Mouse (Mus musculus): ENCODE results near the gene Utrn. TPM values are rescaled to one million over a fixed set of nuclear protein-coding genes. Genes with fewer than 3 reads are reported as not detected.

The Utrn gene
- polyA plus RNA-seq, 1 experiment = 31.4 TPM

DNA sequence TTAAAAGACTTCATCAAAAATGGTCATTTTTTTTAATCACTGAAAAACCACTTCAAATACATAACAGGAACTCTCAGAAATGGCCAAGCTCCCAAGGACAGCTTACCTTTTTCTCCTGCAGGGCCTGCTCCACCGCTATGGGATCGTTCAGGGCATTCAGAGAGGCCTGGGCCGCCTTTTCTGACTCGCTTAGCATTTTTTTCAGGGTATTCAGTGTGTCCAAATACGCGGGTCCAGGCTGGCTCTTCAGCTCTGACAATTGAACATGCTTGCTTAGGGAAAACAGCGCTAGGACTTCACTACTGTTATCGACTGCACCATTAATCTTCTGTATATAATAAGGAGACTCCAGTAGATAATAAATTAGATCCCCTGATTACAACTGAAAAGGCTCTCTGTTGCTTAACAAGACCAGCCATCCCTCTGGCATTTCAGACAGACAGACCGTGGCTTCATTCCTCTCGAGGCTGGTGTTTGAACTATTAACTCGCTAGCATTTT lies 157.8 kb downstream of the Utrn start:
- no peak overlapping the region for H3K4me3 ChIP-seq (replicated peaks; ENCODE audit: control insufficient read depth, low read depth, low read length)
- no peaks in the 10 kb centered on the region for H3K4me1 ChIP-seq (ENCODE audit: control insufficient read depth, insufficient read depth, low read length)
- TF ChIP-seq CTCF (IDR thresholded peaks at IDR 0.05; ENCODE audit: control insufficient read depth, insufficient read depth, low read length) (no peak), POLR2A (IDR thresholded peaks at IDR 0.05; ENCODE audit: borderline replicate concordance, control insufficient read depth, low read depth, low read length) (no peak)
- 89% methylated on average over 11 of the region's 11 CpGs for WGBS
- no peak overlapping the region for H3K27ac ChIP-seq (ENCODE audit: control insufficient read depth, insufficient read depth, low read depth, low read length, poor library complexity)

DNA sequence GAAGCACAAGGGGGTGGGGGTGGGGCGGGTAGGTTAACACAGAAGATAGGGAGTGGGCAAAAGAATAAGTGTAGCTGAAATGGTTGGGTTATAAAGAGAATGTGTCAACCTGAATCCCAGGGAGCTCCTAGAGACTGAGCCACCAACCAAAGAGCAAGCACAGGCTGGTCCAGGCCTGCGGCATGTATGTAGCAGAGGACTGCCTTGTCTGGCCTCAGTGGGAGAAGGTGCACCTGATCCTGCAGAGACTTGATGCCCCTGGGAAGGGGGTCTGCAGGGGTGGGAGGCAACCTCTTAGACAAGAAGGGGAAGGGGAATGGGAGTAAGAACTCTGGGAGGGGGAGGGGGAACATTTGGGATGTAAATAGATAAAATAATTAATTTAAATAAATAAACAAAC lies 162.6 kb downstream of the Utrn start:
- no peak overlapping the region for H3K4me3 ChIP-seq (replicated peaks; ENCODE audit: control insufficient read depth, low read depth, low read length)
- no peak overlapping the region for H3K27ac ChIP-seq (ENCODE audit: control insufficient read depth, insufficient read depth, low read depth, low read length, poor library complexity)
- no peaks in the 10 kb centered on the region for H3K4me1 ChIP-seq (ENCODE audit: control insufficient read depth, insufficient read depth, low read length)
- 73% methylated on average over 2 of the region's 2 CpGs for WGBS
- TF ChIP-seq POLR2A (IDR thresholded peaks at IDR 0.05; ENCODE audit: borderline replicate concordance, control insufficient read depth, low read depth, low read length) (no peak), CTCF (IDR thresholded peaks at IDR 0.05; ENCODE audit: control insufficient read depth, insufficient read depth, low read length) (no peak)

DNA sequence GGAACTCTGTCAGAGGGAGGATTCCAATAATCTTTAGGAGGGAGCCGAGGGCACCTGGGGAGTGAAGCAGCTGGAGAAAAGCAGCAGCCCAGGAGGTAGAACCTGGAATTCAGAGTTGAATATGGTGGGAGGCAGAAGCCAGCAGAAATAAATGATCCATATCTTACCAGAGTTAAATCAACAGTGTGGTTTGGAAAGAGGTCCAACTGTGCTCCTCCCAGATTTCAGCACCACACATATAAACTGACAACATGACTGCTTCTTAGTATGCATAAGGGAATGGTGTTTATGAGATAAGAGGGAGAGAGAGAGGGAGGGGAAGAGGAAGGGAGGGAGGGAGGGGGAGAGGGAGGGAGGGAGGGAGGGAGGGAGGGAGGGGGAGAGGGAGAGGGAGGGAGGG lies 163.2 kb downstream of the Utrn start:
- no peak for TF ChIP-seq CTCF (IDR thresholded peaks at IDR 0.05; ENCODE audit: control insufficient read depth, insufficient read depth, low read length)
- TF ChIP-seq POLR2A (IDR thresholded peaks at IDR 0.05; ENCODE audit: borderline replicate concordance, control insufficient read depth, low read depth, low read length) = no peak

DNA sequence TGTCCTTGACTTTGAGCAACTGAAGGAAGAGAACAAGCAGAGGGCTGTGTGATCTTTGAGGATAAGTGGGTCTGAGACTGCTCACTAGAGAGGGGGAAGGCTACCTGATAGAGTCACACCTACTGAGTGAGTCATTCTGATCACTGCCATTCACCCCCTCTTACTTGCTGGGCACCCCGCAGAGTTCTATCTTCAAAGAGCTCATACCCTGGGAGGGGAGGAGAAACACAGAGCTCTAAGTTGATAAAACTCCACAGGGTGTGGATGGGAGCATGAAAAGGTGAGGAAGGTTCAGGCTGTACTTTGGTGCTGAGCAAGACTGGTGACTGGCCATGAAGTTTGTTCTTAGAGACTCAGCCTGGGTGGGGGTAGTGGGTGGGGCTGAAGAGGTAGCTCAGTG lies 164.9 kb downstream of the Utrn start:
- Histone ChIP-seq H3K4me3 (replicated peaks; ENCODE audit: control insufficient read depth, low read depth, low read length) (no peak overlapping the region), H3K4me1 (ENCODE audit: control insufficient read depth, insufficient read depth, low read length) (no peaks in the 10 kb centered on the region), H3K27ac (ENCODE audit: control insufficient read depth, insufficient read depth, low read depth, low read length, poor library complexity) (no peak overlapping the region)
- 81% methylated on average over 1 of the region's 1 CpGs for WGBS
- no peak for TF ChIP-seq CTCF (IDR thresholded peaks at IDR 0.05; ENCODE audit: control insufficient read depth, insufficient read depth, low read length)
- no peak for TF ChIP-seq POLR2A (IDR thresholded peaks at IDR 0.05; ENCODE audit: borderline replicate concordance, control insufficient read depth, low read depth, low read length)

More for the DNA sequence above, 163.2 kb downstream of the Utrn start:
- WGBS = 93% methylated on average over 1 of the region's 1 CpGs
- Histone ChIP-seq H3K4me3 (replicated peaks; ENCODE audit: control insufficient read depth, low read depth, low read length) (no peak overlapping the region), H3K4me1 (ENCODE audit: control insufficient read depth, insufficient read depth, low read length) (no peaks in the 10 kb centered on the region), H3K27ac (ENCODE audit: control insufficient read depth, insufficient read depth, low read depth, low read length, poor library complexity) (no peak overlapping the region)

DNA sequence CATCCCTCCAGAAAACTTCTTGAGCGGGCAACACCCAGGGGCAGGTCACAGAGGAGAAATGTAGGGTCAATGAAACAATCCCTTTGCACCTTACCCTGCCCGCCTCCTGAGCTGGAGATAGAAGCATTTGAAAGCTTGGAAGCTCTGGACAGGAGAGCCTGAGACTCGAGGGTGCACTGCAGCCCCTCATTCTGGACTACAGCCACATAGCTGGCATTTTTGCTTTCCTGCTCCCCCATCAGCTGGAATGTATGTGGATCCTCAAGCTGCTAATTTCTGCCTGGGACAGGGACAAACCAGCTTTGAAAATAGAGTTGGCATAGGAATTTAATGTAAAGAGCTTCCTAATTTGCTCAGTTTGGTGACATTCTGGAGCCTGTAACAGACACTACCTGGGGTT lies 165.6 kb downstream of the Utrn start:
- Histone ChIP-seq H3K4me1 (ENCODE audit: control insufficient read depth, insufficient read depth, low read length) (no peaks in the 10 kb centered on the region), H3K4me3 (replicated peaks; ENCODE audit: control insufficient read depth, low read depth, low read length) (no peak overlapping the region), H3K27ac (ENCODE audit: control insufficient read depth, insufficient read depth, low read depth, low read length, poor library complexity) (no peak overlapping the region)
- 78% methylated on average over 3 of the region's 3 CpGs for WGBS
- TF ChIP-seq CTCF (IDR thresholded peaks at IDR 0.05; ENCODE audit: control insufficient read depth, insufficient read depth, low read length) (no peak), POLR2A (IDR thresholded peaks at IDR 0.05; ENCODE audit: borderline replicate concordance, control insufficient read depth, low read depth, low read length) (no peak)

DNA sequence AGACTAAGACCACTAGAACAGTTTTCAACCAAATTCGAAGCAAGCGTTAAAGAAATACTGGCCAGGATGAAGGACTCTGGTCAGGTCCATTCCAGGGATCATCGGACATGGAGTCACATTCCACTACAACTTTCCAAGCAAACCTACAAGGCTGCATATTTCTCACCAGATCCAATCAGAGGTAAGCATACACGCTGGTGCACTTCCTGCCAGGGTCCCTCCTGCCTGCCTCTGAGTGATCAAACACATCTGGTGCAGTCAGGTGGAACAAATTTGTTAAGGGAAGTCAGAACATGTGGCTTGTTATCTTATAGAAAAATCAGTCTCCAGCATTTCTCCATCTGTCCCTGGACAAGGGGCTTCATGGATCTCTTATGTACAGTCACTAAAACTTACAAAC lies 167.0 kb downstream of the Utrn start:
- H3K27ac ChIP-seq (ENCODE audit: control insufficient read depth, insufficient read depth, low read depth, low read length, poor library complexity) = no peak overlapping the region

DNA sequence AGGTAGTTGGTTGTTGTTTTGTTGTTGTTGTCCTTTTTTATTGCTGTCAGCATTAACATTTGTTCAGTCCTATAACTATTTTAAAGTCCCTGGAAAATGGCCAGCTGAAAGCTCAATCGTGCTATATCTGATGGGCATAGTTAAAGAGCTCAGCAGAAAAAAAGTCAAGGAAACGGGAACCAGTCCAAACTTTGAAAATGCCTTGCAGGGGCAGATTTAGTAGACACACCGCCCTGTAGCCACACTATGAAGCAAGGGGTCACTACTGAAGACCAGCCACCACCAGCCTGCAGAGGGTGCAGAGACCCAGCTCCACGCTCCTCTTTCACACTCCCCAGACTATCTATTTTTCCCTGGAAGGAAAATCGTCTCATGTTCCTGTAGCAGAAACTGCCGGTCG lies 167.5 kb downstream of the Utrn start:
- Histone ChIP-seq H3K4me3 (replicated peaks; ENCODE audit: control insufficient read depth, low read depth, low read length) (no peak overlapping the region), H3K27ac (ENCODE audit: control insufficient read depth, insufficient read depth, low read depth, low read length, poor library complexity) (no peak overlapping the region), H3K4me1 (ENCODE audit: control insufficient read depth, insufficient read depth, low read length) (no peaks in the 10 kb centered on the region)
- WGBS = 76% methylated on average over 7 of the region's 7 CpGs
- TF ChIP-seq CTCF (IDR thresholded peaks at IDR 0.05; ENCODE audit: control insufficient read depth, insufficient read depth, low read length) (no peak), POLR2A (IDR thresholded peaks at IDR 0.05; ENCODE audit: borderline replicate concordance, control insufficient read depth, low read depth, low read length) (no peak)

More for the DNA sequence above, 167.0 kb downstream of the Utrn start:
- Histone ChIP-seq H3K4me3 (replicated peaks; ENCODE audit: control insufficient read depth, low read depth, low read length) (no peak overlapping the region), H3K4me1 (ENCODE audit: control insufficient read depth, insufficient read depth, low read length) (no peaks in the 10 kb centered on the region)
- WGBS = 77% methylated on average over 4 of the region's 4 CpGs
- TF ChIP-seq POLR2A (IDR thresholded peaks at IDR 0.05; ENCODE audit: borderline replicate concordance, control insufficient read depth, low read depth, low read length) (no peak), CTCF (IDR thresholded peaks at IDR 0.05; ENCODE audit: control insufficient read depth, insufficient read depth, low read length) (no peak)

DNA sequence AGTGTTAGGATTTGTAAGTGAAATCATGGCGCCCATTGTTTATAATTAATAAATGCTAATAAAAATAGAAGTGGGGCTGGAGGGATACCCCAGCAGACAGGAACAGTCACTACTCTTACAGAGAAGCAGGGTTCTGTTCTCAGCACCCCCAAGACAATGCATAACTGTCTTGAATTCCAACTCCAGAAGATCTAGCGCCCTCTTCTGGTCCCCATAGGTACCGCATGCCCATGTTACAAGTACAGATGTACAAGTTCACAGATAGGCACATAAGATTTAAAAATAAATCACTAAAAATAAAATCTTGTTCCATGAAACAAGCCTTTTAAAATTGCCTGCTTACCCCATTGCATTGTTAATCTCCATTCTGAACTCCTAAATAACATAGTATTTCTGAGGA lies 168.6 kb downstream of the Utrn start:
- 87% methylated on average over 3 of the region's 3 CpGs for WGBS
- no peaks in the 10 kb centered on the region for H3K4me1 ChIP-seq (ENCODE audit: control insufficient read depth, insufficient read depth, low read length)
- no peak overlapping the region for H3K27ac ChIP-seq (ENCODE audit: control insufficient read depth, insufficient read depth, low read depth, low read length, poor library complexity)
- TF ChIP-seq CTCF (IDR thresholded peaks at IDR 0.05; ENCODE audit: control insufficient read depth, insufficient read depth, low read length) = no peak
- no peak for TF ChIP-seq POLR2A (IDR thresholded peaks at IDR 0.05; ENCODE audit: borderline replicate concordance, control insufficient read depth, low read depth, low read length)
- H3K4me3 ChIP-seq (replicated peaks; ENCODE audit: control insufficient read depth, low read depth, low read length) = no peak overlapping the region

DNA sequence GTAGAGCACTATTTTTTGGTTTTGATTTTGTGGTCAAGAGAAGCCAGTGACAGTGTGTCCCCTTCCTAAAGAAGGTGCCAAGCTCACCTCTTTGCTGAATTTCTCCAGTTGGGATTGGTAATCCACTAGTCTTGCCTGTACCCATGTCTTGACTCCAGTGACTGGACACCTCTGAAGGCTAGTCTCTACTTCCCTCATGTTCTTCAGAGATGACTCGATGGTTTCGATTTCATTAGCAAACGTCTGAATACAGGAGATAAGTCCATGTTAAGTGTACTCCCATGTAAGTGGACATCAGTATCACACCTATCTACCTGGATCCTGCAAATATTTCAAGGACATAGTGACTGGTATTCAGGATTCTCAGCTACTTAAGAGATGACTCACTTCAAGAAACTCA lies 171.3 kb downstream of the Utrn start:
- 69% methylated on average over 3 of the region's 3 CpGs for WGBS
- no peak overlapping the region for H3K4me3 ChIP-seq (replicated peaks; ENCODE audit: control insufficient read depth, low read depth, low read length)
- H3K27ac ChIP-seq (ENCODE audit: control insufficient read depth, insufficient read depth, low read depth, low read length, poor library complexity) = no peak overlapping the region
- no peaks in the 10 kb centered on the region for H3K4me1 ChIP-seq (ENCODE audit: control insufficient read depth, insufficient read depth, low read length)
- no peak for TF ChIP-seq POLR2A (IDR thresholded peaks at IDR 0.05; ENCODE audit: borderline replicate concordance, control insufficient read depth, low read depth, low read length)
- TF ChIP-seq CTCF (IDR thresholded peaks at IDR 0.05; ENCODE audit: control insufficient read depth, insufficient read depth, low read length) = no peak
